Mouse (Mus musculus) c-Kit-positive CD71-positive TER-119-negative erythroid progenitor cells, embryonic 14.5 days (primary cell): ENCODE measurements at regions not wholly inside any gene's neighbourhood (a gene's known extent, or its start where the extent isn't known, plus 50 kb on each side); places are given as distances from the start of the nearest gene placed in this dataset.

Source experiments
- DNase-seq: peaks from one replicate; pipeline ENCODE4 v3.0.0-alpha.2; 2013; ENCODE audit warnings: low read depth

GRCm38 (mm10) chrX:56276348-56276747 lies 63.7 kb upstream of the Gm773 start:
- no peak for DNase-seq

GRCm38 (mm10) chrX:56274170-56274569 lies 61.5 kb upstream of the Gm773 start:
- peak; percentile 7 for DNase-seq

DNA sequence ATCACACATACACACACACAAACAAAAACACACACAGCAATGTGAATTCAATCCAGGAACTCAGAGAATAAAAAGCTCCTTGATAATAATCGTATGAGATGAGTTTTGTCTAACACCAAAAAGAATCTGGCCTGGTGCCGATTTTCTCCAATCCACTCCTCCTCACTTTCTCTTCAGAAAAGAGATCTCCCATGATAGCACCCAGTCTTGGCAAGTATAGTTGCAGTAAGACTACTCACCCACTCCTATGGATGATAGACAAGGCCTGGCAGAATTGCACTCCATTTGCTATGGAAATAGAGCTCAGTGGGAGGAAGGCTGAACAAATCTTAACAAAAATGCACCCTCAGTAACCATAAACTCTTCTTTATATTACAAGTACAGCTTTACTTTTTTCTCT lies 57.0 kb upstream of the Gm773 start:
- DNase-seq, result no peak
